Mouse (Mus musculus) cerebellum, adult 2 months (tissue): ENCODE results near the gene A830031A19Rik.

Source experiments
- CTCF ChIP-seq: fragments of 200-500 bp; IDR thresholded peaks from 2 replicates; pipeline ENCODE4 v1.5.1; 2011; ENCODE audit warnings: low read depth, mild to moderate bottlenecking, control low read depth, low read length, moderate library complexity, borderline replicate concordance; ENCODE audit not compliant: insufficient read depth
- POLR2A ChIP-seq: fragments of 200-500 bp; IDR thresholded peaks from 2 replicates; pipeline ENCODE4 v1.6.1; 2011; ENCODE audit warnings: low read length, control low read depth, borderline replicate concordance; ENCODE audit not compliant: insufficient read depth

DNA sequence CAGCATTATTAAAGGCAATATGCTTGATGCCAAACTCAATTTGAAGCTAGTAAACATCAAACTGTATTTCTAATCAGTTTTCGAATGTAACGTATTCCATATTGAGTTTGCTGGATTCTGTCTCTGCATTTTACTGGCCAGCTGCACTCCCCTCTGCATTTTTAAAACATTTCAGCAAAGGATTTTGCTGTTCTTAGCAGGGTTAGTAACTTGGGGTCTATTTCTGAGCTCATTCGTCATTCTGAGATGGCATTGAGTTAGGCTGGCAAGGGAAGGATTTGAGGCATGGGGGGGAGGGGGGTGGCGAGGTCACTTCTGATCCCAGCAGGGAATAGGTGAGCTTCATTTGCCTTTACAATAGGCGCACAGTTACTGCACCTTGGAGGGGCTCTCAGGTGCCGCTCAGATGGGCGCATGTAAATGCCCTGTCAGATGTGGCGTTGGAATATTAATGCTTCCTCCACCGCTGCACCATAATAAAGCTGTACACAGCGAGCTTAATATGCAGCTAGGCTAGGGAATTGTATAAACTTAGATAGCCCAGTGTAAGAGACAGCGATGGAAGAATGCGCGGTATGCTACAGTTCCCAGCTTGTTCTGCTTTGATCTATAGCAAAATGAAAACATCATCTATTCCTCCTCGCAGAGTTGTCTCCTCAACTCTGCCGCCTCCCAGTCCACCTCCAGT is 16.7 kb upstream of the A830031A19Rik start:
- TF ChIP-seq POLR2A = no peak
- no peak for TF ChIP-seq CTCF
